Mouse (Mus musculus): ENCODE results near the gene Pirb. TPM values are rescaled to one million over a fixed set of nuclear protein-coding genes. Genes with fewer than 3 reads are reported as not detected.

Pirb gene
- polyA plus RNA-seq, 1 experiment from 2014 or later, result 3.0 TPM

DNA sequence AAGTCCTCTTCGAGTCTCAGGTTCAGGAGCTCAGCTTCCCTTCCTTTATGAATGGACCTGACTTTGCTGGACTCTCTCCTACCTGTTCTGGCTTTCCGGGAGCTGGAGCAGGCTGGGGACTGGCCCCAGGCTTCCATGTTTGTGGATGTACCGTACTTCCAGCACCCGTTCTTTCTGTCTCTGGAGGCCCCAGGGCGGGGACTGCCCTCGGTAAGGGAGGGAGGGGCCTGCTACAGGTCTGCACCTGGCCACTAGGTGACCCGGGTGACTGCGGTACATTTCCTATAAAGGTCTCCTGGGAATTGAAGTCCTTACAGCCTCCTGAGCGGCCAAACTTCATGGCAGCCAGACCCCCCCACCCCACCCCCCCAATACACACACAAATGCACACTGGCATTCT, 42.8 kb downstream of the Pirb start, which contains the start of gene Tmc4:
Tmc4 (minus strand) TSS at position 212 of the 400 bp plus-strand sequence.
- WGBS, result 33% methylated on average over 9 of the region's 9 CpGs
- Histone ChIP-seq H3K4me2 (ENCODE audit: low read depth, low read length) (peak within 1 kb of the TSS; percentile 48), H3K4me1 (ENCODE audit: control insufficient read depth, insufficient read depth, low read length) (no peaks in the 10 kb centered on the region), H3K27me3 (ENCODE audit: control insufficient read depth, insufficient read depth, low read length) (no peaks in the 10 kb centered on the region), H3K9me3 (replicated peaks; ENCODE audit: control insufficient read depth, low read length) (no peaks in the 10 kb centered on the region), H3K27ac (ENCODE audit: low read length) (peak within 1 kb of the TSS; percentile 45), H3K9ac (ENCODE audit: low read length) (peak within 1 kb of the TSS; percentile 71), H3K4me3 (replicated peaks; ENCODE audit: low read length) (peak within 1 kb of the TSS; percentile 41), H3K36me3 (ENCODE audit: control insufficient read depth, insufficient read depth, low read length) (0 out of 2 replicates have a peak, but pooled peaks cover 5% of the 10 kb centered on the region)
- peak; percentile 87; the same call in 1 of the 2 replicates for ATAC-seq (ENCODE audit: insufficient read depth, low FRiP score)

DNA sequence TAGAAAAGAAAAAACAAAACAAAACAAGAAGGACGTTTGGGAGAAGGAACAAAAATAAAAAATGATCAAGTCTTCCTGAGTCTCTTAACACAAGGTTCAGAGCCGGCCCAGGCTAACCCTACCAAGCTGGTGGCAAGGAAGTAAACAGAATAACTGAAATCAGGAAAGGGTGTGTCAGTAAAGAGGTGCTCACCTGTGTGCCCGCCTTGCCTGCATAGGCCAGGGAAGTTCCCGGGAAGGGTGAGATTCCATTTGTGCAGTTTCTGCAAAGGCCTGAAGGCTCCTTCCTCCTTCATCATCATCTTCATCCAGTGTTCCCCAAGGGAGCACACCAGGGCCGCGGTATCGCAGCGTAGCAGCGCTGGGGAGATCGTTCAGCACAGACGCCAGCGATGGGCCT, 43.8 kb downstream of the Pirb start:
- WGBS, result 80% methylated on average over 12 of the region's 12 CpGs
- peak; percentile 18; the same call in 1 of the 2 replicates for ATAC-seq (ENCODE audit: insufficient read depth, low FRiP score)
- Histone ChIP-seq H3K4me2 (ENCODE audit: low read depth, low read length) (peak overlapping the region; percentile 48), H3K36me3 (ENCODE audit: control insufficient read depth, insufficient read depth, low read length) (0 out of 2 replicates have a peak, but pooled peaks cover 5% of the 10 kb centered on the region), H3K4me3 (replicated peaks; ENCODE audit: low read length) (peak overlapping the region; percentile 41), H3K4me1 (ENCODE audit: control insufficient read depth, insufficient read depth, low read length) (no peaks in the 10 kb centered on the region), H3K9me3 (replicated peaks; ENCODE audit: control insufficient read depth, low read length) (no peaks in the 10 kb centered on the region), H3K27ac (ENCODE audit: low read length) (peak overlapping the region; percentile 45), H3K9ac (ENCODE audit: low read length) (peak overlapping the region; percentile 71), H3K27me3 (ENCODE audit: control insufficient read depth, insufficient read depth, low read length) (no peaks in the 10 kb centered on the region)

GRCm38 (mm10) chr7:3675228-3675548, 45.0 kb downstream of the Pirb start:
- no peak overlapping the region for H3K4me3 ChIP-seq (replicated peaks; ENCODE audit: low read length)
- no peaks in the 10 kb centered on the region for H3K9me3 ChIP-seq (replicated peaks; ENCODE audit: control insufficient read depth, low read length)
- H3K4me1 ChIP-seq (ENCODE audit: control insufficient read depth, insufficient read depth, low read length), result no peaks in the 10 kb centered on the region
- WGBS, result 76% methylated on average over 3 of the region's 3 CpGs
- H3K27me3 ChIP-seq (ENCODE audit: control insufficient read depth, insufficient read depth, low read length), result no peaks in the 10 kb centered on the region
- no peak overlapping the region for H3K27ac ChIP-seq (ENCODE audit: low read length)
- 0 out of 2 replicates have a peak, but pooled peaks cover 1% of the 10 kb centered on the region for H3K36me3 ChIP-seq (ENCODE audit: control insufficient read depth, insufficient read depth, low read length)
- no peak for ATAC-seq (ENCODE audit: insufficient read depth, low FRiP score)
- no peak overlapping the region for H3K4me2 ChIP-seq (ENCODE audit: low read depth, low read length)
- H3K9ac ChIP-seq (ENCODE audit: low read length), result no peak overlapping the region

DNA sequence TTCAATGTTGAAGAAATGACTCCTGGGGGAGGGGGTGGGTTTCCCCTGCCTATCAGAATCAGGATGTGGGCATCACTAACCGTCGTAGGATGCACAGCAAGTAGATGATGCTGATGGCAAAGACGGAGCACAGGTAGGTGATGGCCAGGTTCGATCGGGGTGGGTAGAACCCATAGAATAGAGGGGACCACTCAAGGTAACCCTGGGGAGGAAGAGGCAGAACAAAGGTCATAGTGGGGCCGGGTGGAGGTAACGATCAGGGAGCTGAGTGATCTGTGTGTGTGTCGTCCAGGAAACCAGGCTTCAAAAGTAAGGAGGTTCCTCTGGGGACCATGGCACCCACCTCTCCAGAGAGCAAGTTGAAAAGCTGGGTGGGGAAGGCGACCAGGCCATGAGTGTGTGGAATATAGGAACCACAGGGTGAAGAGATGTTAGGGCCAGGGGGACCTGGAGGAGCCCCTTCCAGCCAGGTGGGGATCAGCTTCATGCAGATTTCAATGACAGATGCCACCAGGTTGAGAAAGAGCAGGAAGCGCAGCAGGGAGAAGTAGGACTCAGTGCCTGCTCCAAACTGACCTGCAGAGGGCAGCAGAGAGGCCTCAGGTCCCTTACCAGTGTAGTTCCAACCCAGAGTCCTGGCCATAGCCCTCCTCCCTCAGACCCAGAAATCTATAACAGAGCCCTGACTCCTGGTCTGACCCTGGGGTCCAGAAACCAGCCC, 45.5 kb downstream of the Pirb start:
- WGBS, result 75% methylated on average over 10 of the region's 10 CpGs
- no peak overlapping the region for H3K9ac ChIP-seq (ENCODE audit: low read length)
- ATAC-seq (ENCODE audit: insufficient read depth, low FRiP score), result peak; percentile 79
- no peaks in the 10 kb centered on the region for H3K27me3 ChIP-seq (ENCODE audit: control insufficient read depth, insufficient read depth, low read length)
- no peaks in the 10 kb centered on the region for H3K4me1 ChIP-seq (ENCODE audit: control insufficient read depth, insufficient read depth, low read length)
- H3K27ac ChIP-seq (ENCODE audit: low read length), result no peak overlapping the region
- no peaks in the 10 kb centered on the region for H3K9me3 ChIP-seq (replicated peaks; ENCODE audit: control insufficient read depth, low read length)
- no peak overlapping the region for H3K4me3 ChIP-seq (replicated peaks; ENCODE audit: low read length)
- H3K36me3 ChIP-seq (ENCODE audit: control insufficient read depth, insufficient read depth, low read length), result no peaks in the 10 kb centered on the region
- no peak overlapping the region for H3K4me2 ChIP-seq (ENCODE audit: low read depth, low read length)

- 17% methylated on average over 14 of the region's 14 CpGs for WGBS
- H3K4me2 ChIP-seq (ENCODE audit: low read depth, low read length), result no peak overlapping the region
- peaks cover 15% of the 10 kb centered on the region for H3K4me1 ChIP-seq (ENCODE audit: control insufficient read depth, insufficient read depth, low read length)
- H3K9me3 ChIP-seq (replicated peaks; ENCODE audit: control insufficient read depth, low read length), result no peaks in the 10 kb centered on the region
- no peak overlapping the region for H3K27ac ChIP-seq (ENCODE audit: low read length)
- H3K4me3 ChIP-seq (replicated peaks; ENCODE audit: low read length), result peak overlapping the region; percentile 13; the same call in 1 of the 2 replicates
- H3K9ac ChIP-seq (ENCODE audit: low read length), result 0 out of 2 replicates have a peak overlapping the region, but pooled peaks have one; percentile 29
- peaks cover 7% of the 10 kb centered on the region; the same call in 1 of the 2 replicates for H3K36me3 ChIP-seq (ENCODE audit: control insufficient read depth, insufficient read depth, low read length)
- ATAC-seq (ENCODE audit: insufficient read depth, low FRiP score), result no peak
- H3K27me3 ChIP-seq (ENCODE audit: control insufficient read depth, insufficient read depth, low read length), result no peaks in the 10 kb centered on the region
Measured at GRCm38 (mm10) chr7:3666921-3667391, 53.2 kb downstream of the Pirb start.

DNA sequence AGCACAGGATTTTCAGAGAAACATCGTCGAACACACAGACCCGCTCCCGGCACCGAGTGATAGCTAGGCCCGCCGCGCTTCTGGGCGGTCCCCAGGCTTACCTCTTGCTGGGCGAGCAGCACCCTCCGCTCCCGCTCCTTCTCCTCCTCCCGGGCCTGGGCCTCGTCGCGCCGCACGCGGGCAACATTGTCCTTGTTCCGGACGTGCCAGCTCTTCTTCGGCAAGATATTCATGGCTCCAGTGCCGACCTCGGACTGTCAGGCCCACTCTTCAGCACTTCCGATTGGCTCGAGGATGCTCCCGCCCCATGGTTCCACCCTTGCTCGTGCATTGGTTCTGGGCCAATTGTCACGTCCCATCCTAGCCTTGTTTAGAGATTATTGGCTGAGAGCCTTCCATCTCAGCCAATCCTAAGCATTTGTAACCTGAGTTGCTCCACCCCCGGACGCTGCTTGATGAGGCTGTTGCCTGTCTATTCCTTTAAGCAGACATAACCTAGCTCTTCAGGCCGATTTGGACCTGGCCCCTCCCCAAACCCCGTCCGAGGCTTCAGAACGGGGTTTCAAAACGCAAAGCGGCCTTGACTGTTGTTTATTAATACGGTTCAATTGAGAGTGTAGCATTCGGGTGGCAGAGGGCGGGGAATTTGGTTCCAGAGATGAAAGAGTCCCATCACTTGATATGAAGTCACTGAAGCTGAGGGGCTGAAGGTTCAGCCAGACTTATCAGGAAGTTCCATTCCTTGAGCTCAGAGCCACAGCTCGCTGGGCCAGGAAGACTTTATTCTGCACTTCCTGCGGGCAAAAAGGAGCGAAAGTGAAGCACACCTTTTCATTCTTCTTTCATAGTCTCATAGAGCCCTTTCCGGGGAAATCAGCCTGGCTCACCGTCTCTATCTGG, 54.7 kb downstream of the Pirb start, which contains the start of gene Leng1:
Leng1 (minus strand) TSS at position 626 of the 900 bp plus-strand sequence.
- peak within 1 kb of the TSS; percentile 74 for H3K4me3 ChIP-seq (replicated peaks; ENCODE audit: low read length)
- 3% methylated on average over 45 of the region's 45 CpGs for WGBS
- peak within 1 kb of the TSS; percentile 92 for H3K27ac ChIP-seq (ENCODE audit: low read length)
- H3K9me3 ChIP-seq (replicated peaks; ENCODE audit: control insufficient read depth, low read length), result no peaks in the 10 kb centered on the region
- H3K27me3 ChIP-seq (ENCODE audit: control insufficient read depth, insufficient read depth, low read length), result no peaks in the 10 kb centered on the region
- peak within 1 kb of the TSS; percentile 76 for H3K4me2 ChIP-seq (ENCODE audit: low read depth, low read length)
- H3K4me1 ChIP-seq (ENCODE audit: control insufficient read depth, insufficient read depth, low read length), result peaks cover 15% of the 10 kb centered on the region
- peaks cover 10% of the 10 kb centered on the region for H3K36me3 ChIP-seq (ENCODE audit: control insufficient read depth, insufficient read depth, low read length)
- H3K9ac ChIP-seq (ENCODE audit: low read length), result peak within 1 kb of the TSS; percentile 78
- ATAC-seq (ENCODE audit: insufficient read depth, low FRiP score), result peak; percentile 99

DNA sequence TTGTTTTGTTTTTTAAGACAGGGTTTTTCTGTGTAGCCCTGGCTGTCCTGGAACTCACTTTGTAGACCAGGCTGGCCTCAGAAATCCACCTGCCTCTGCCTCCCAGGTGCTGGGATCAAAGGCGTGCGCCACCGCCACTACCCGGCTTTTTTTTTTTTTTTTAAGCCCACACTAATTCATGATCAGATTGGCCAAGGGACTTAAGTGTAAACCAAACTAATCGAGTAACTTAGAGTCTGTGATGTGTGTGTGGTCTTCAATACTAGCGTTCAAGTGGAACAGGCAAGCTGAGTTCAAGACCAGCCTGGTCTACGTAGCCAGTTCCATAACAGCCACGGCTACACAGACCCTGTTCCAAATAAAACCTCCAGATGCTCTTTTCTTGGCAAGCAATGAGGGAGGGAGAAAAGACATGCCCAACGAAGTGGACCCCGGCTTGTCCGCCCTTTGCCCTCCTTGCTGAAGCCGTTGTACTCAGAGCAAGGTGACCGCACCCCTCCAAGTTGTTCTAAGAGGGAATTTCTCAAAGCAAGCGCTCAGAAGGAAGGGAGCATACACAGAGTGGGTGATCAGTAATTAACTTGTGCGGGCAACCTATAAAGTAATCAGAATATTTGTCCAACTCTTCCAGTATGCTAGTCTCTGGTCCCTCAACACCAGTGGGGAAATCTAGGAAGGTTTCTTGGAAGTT, 55.5 kb downstream of the Pirb start:
- Histone ChIP-seq H3K27ac (ENCODE audit: low read length) (peak overlapping the region; percentile 90), H3K27me3 (ENCODE audit: control insufficient read depth, insufficient read depth, low read length) (no peaks in the 10 kb centered on the region), H3K4me3 (replicated peaks; ENCODE audit: low read length) (peak overlapping the region; percentile 74), H3K4me1 (ENCODE audit: control insufficient read depth, insufficient read depth, low read length) (peaks cover 15% of the 10 kb centered on the region), H3K9ac (ENCODE audit: low read length) (peak overlapping the region; percentile 78), H3K36me3 (ENCODE audit: control insufficient read depth, insufficient read depth, low read length) (peaks cover 17% of the 10 kb centered on the region), H3K9me3 (replicated peaks; ENCODE audit: control insufficient read depth, low read length) (no peaks in the 10 kb centered on the region), H3K4me2 (ENCODE audit: low read depth, low read length) (peak overlapping the region; percentile 76)
- ATAC-seq (ENCODE audit: insufficient read depth, low FRiP score), result peak; percentile 26
- WGBS, result 23% methylated on average over 15 of the region's 15 CpGs
